Mouse (Mus musculus): ENCODE results near the gene Cdc42ep3.
A peak's percentile ranks its signal among the peaks of the same experiment; 100 is the strongest.

The Cdc42ep3 gene

DNA sequence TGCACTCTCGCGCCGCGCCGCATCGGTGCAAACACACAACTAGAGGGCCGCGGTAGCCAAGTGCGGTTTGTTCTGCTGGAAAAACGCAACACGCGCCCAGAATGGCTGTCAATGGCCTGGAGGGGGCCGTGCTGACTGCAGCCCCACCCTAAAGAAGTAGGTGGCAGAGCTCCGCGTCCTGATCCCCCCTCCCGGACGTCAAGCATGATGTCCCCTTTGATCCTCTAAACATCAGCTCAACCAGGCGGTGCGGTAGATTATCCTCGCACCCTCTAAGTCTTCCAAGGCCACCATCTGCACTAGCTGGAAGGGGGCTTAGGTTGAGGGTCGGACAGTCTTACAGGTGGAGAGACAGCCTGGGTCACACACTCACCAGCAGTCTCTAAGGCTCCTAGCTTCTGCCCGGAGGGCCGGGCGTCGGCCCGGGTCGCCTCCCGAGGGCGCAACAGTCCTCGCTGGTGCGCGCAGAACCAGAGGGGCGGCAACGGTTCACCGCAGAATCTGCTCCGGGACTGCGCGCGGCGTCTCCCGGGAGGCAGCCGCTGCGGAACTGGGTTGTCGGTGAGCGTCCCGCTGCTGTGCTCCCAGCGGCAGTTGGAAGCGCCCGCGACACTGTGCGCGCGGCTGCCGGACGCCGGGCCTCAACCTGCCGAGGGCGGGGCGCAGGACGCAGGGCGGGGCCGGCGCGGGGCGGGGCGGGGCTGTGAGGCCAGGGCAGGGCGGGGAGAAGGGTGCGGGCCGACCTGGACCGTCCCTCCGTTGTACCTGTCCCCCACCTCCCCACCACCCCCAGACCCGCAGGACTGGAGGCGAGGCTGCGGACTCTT, at the start of gene Cdc42ep3:
TSS of gene Cdc42ep3 (minus strand) at position 648 of the 827 bp plus-strand sequence.
- peak; percentile 54 for ATAC-seq (ENCODE audit: insufficient number of reproducible peaks, low FRiP score, low TSS enrichment)

- no peak for ATAC-seq (ENCODE audit: insufficient number of reproducible peaks, low FRiP score, low TSS enrichment)
Observed at GRCm38 (mm10) chr17:79400356-79400755, 45.5 kb upstream of the Cdc42ep3 start.

- no peak for ATAC-seq (ENCODE audit: insufficient number of reproducible peaks, low FRiP score, low TSS enrichment)
Observed at GRCm38 (mm10) chr17:79398416-79398815, 43.5 kb upstream of the Cdc42ep3 start.

GRCm38 (mm10) chr17:79394799-79395198, 39.9 kb upstream of the Cdc42ep3 start:
- ATAC-seq (ENCODE audit: insufficient number of reproducible peaks, low FRiP score, low TSS enrichment), result no peak

DNA sequence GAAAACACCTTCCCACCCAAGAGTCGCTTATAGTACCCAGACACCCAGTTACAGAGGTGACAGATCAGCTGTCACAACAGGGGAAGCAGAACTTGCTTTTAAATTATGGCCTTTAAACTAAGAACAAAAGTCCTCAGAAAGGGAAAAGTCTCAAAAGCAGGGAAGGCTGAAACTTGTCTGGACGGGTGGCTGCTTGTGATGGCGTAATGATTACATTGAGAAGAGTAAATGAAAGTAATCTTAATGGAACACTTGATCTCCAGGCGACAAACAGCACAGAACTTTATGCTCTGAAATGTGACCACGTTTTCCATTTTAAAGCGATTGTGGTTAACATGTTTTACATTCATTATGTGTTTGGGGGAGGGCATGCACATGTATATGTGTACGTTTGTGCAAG, 39.0 kb upstream of the Cdc42ep3 start:
- ATAC-seq (ENCODE audit: insufficient number of reproducible peaks, low FRiP score, low TSS enrichment), result no peak

GRCm38 (mm10) chr17:79387465-79388066, 32.7 kb upstream of the Cdc42ep3 start:
- no peak for ATAC-seq (ENCODE audit: insufficient number of reproducible peaks, low FRiP score, low TSS enrichment)

DNA sequence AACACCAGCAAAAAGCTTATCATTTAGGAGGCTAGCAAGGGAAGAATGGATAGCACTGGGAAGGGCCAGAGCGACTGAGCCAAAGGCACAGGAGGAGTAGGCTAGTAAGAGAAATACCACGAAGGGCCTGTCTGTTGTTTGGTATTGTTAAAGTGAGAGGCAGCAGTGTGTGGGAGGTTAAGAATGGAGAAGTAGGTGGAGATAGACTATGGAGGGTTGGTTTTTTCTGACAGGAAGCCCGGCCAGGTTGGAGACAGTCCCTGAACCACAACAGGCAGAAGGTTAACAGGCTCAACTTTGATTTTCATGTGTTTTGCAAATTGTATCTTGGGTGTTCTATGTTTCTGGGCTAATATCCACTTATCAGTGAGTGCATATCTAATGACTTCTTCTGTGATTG, 26.6 kb upstream of the Cdc42ep3 start:
- no peak for ATAC-seq (ENCODE audit: insufficient number of reproducible peaks, low FRiP score, low TSS enrichment)

DNA sequence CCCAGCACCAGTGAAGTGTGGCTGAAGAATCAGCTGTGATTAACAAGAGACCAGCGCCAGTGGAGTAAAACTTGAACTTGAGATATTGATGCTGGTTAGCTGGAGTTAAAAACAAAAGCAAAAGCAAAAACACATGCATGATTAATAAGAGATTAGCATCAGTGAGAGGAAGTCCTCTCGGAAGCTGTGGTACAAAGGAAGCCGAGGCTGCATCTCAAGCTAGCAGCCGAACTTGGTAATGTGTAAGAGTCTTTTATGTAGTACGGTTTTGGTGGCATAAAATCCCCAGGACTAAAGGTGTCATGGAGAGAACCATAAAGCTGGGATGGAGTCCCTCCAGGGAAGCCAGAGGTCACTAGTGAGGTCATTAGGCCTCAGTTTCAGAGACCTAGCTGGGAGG, 24.3 kb upstream of the Cdc42ep3 start:
- no peak for ATAC-seq (ENCODE audit: insufficient number of reproducible peaks, low FRiP score, low TSS enrichment)

DNA sequence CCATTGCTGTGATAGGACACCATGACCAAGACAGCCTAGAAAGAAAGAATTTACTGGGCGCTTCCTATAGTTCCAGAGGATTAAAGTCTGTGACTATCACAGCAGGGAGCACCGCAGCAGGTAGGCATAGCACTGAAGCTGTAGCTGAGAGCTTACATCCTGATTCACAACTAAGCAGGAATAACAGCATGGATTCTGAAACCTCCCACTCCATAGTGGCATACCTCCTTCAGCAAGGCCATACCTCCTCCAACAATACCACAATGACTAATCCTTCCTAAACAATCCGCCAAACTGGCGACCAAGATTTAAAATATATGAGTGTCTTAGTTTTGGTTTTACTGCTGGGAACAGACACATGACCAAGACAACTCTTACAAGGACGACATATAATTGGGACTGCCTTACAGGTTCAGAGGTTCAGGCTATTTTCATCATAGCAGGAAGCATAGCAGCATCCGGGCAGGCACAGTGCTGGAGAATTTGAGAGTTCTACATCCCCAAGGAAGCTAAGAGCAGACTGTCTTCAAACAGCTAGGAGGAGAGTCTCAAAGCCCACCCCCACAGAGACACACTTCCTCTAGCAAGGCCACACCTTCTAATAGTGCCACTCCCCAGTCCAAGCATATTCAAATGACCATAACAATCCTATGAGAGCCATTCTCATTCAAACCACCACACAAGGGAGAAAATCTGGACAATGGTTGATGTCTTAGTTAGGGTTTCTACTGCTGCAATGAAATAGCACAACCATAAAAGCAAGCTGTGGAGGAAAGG, 21.7 kb upstream of the Cdc42ep3 start:
- ATAC-seq (ENCODE audit: insufficient number of reproducible peaks, low FRiP score, low TSS enrichment), result no peak

DNA sequence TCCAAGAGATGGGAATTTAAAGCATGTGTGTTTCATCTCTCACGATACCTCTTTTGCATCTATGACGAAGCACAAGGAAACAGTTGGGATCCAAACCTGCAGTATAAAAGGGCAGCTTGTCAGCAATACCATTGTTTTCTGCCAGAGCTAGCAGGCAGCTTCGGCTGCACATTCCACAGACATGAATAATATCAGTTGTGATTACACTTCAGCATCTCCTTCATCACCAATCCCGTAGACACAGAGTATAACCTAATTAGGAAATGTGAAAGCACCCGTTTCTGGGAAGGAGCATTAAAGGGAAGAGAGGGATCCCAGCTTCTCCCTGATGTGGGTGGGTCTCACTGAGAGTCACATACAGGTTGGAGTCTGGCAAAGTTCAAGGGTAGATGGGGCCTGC, 18.1 kb upstream of the Cdc42ep3 start:
- no peak for ATAC-seq (ENCODE audit: insufficient number of reproducible peaks, low FRiP score, low TSS enrichment)

DNA sequence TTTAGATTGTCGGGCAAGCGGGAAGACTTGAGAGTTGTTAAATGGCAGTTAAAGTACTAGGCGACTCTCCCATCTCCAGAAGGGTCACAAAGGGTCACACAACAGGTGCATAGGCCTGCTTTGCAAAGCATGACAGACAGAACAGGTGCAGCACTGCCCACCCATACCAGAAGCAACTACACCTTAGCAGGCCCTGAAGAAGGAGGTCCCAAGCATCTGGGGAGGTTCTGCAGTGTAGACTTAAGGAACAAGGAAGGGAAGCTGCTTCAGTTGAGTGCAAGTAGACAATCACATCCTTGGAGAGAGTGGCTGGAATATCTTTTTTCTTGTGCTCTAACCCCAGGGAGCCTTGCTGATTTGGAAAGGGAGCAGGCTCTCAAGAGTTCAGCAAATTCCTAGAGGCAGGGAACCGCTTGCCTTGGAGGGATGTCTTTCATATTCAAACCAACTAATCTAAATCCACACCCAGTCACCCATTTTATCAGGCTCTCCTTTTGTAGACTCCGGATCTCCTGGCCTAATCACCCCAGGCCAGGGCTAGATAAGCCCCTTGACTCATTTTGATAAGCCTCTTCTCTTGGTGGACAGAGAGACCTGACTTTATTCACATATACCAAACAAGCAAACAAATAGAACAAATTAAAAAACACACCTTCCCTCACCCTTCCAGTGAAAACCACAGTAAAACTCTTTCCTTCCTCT, 10.0 kb upstream of the Cdc42ep3 start:
- ATAC-seq (ENCODE audit: insufficient number of reproducible peaks, low FRiP score, low TSS enrichment), result no peak

GRCm38 (mm10) chr17:79356071-79356601, 1.2 kb upstream of the Cdc42ep3 start:
- peak; percentile 51 for ATAC-seq (ENCODE audit: insufficient number of reproducible peaks, low FRiP score, low TSS enrichment)

DNA sequence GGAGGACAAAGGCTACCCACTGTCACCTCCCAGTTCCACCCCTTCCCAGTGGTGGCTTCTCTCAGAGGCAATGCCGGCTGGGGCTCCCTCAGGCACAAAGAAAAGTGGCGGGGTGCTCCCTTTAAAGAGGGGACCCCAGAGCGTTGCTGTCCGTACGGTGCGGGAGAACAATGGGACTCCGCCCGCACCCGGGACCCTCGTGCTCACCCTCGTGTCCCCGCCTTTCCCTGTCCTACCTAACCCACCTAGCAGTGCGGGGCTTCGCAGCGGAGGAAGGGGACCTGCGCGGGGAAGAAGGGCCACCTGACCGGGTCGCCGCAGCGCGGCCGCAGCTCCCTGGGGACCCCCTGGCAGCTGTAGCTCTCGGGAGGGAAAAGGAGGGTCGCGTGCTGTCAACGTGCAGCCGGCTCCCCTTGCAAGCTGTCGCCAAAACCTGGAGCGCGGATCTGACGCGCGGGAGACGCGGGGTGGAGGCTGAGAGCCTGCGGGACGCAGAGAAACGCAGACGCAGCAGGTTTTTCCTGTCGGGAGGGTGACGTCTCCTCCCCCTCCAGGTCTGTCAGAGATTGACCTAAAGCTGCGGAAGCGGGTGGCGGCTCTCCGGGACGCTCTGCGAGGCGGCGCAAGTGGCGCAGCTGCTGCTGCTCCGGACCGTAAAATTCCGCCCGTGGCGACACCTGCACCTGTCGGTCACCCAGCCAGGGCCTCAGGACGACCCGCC, 540 bp upstream of the Cdc42ep3 start:
- peak; percentile 60 for ATAC-seq (ENCODE audit: insufficient number of reproducible peaks, low FRiP score, low TSS enrichment)

DNA sequence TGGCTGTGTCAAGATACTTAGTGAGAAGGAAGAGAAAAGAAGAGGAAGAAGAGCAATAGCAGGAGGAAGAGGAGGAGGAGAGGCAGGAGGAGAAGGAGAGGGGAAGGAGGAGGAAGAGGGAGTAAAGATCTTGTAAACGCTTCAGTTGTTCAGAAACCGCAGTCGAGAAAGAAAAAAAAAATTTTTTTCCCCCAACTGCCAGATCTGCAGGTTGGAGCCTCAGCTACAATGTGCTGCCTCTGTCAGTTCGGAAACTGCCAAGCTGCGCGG, 782 bp downstream of the Cdc42ep3 start:
- ATAC-seq (ENCODE audit: insufficient number of reproducible peaks, low FRiP score, low TSS enrichment), result no peak

GRCm38 (mm10) chr17:79353446-79354173, 1.3 kb downstream of the Cdc42ep3 start:
- ATAC-seq (ENCODE audit: insufficient number of reproducible peaks, low FRiP score, low TSS enrichment), result no peak

DNA sequence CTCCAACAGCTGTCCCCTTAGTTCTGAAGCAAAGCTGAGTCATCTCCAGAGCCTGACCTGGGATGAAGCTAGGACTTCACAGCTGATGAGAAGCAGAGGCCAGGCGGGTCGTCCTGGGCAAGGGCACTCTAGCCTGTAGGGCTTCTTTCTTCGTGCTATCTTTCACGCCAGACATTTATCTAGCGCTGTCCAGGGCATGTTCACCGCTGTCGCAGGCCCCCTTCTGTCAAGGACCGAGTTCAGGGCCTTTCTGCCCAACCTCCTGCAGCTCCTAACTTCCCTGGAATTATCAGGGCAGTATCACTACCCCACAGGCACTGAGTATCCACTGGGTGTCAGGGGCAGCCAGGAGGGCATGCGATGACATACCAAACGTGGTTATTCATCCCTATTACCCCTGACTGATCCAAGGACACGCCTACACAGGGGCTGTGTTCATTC, 4.1 kb downstream of the Cdc42ep3 start:
- ATAC-seq (ENCODE audit: insufficient number of reproducible peaks, low FRiP score, low TSS enrichment), result no peak

GRCm38 (mm10) chr17:79349371-79349770, 5.5 kb downstream of the Cdc42ep3 start:
- ATAC-seq (ENCODE audit: insufficient number of reproducible peaks, low FRiP score, low TSS enrichment), result no peak

- no peak for ATAC-seq (ENCODE audit: insufficient number of reproducible peaks, low FRiP score, low TSS enrichment)
Observed at GRCm38 (mm10) chr17:79347920-79348589, 6.8 kb downstream of the Cdc42ep3 start.

DNA sequence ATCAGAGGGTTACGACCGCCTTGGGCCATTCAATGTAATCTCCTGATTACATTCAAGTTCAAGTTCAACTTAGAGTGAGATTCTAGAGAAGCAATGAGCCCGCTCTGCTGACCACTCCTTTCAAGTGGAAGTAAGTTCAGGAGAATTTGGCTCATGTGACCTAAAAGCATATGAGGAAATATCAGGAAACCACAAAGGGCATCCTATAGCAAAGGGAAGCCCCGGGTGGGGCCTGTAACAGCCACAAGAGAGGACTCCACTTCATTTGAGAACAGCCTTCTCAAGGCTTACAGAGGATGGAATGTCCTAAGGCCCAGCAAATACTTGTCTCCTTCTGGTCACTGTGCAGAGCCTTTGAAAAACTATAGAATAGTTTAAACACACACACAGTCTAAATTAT, 7.6 kb downstream of the Cdc42ep3 start:
- no peak for ATAC-seq (ENCODE audit: insufficient number of reproducible peaks, low FRiP score, low TSS enrichment)
